Mouse (Mus musculus) MEL (cell line): Measurements from ENCODE around the gene Grem1. TPM values are rescaled to one million over a fixed set of nuclear protein-coding genes. Genes with fewer than 3 reads are reported as not detected.

Experiments
- DNase-seq: peaks from one replicate; pipeline ENCODE4 v3.0.0; 2011; ENCODE audit warnings: low read depth, low spot score
- H3K27ac ChIP-seq: 2 replicates; pipeline ENCODE4 v1.5.1; 2012; ENCODE audit warnings: low read depth, mild to moderate bottlenecking, control low read depth, low read length, moderate library complexity; ENCODE audit not compliant: control insufficient read depth
- H3K27me3 ChIP-seq, 2 experiments: fragments of 150-350 bp in 1 of 2; sonication (generic) in 1 of 2; 2 replicates each; pipeline ENCODE4 v1.6.1; 2012; ENCODE audit warnings: low read length in 2 of 2, mild to moderate bottlenecking in 2 of 2, improper control_type of control experiment in 1 of 2, moderate library complexity in 1 of 2; ENCODE audit not compliant: insufficient read depth in 2 of 2, control insufficient read depth in 1 of 2
- H3K36me3 ChIP-seq, 2 experiments: 2 replicates each; pipeline ENCODE4 v1.6.1; 2012 to 2014; ENCODE audit warnings: low read length in 2 of 2, improper control_type of control experiment in 1 of 2, inconsistent platforms in 1 of 2, mild to moderate bottlenecking in 1 of 2; ENCODE audit not compliant: insufficient read depth in 2 of 2, control insufficient read depth in 1 of 2
- H3K4me1 ChIP-seq, 2 experiments: fragments of 150-350 bp in 1 of 2; sonication (generic) in 1 of 2; 2 replicates each; pipeline ENCODE4 v1.6.1; 2012; ENCODE audit warnings: low read length in 2 of 2, improper control_type of control experiment in 1 of 2, mild to moderate bottlenecking in 1 of 2; ENCODE audit not compliant: insufficient read depth in 2 of 2, control insufficient read depth in 1 of 2
- H3K4me3 ChIP-seq, 2 experiments: fragments of 150-350 bp in 1 of 2; sonication (generic) in 1 of 2; 2 replicates each; pipeline ENCODE4 v1.5.1; 2012; ENCODE audit warnings: low read depth in 2 of 2, low read length in 2 of 2, mild to moderate bottlenecking in 2 of 2, moderate library complexity in 2 of 2, control low read depth in 1 of 2, improper control_type of control experiment in 1 of 2; ENCODE audit not compliant: control insufficient read depth in 1 of 2, insufficient read depth in 1 of 2
- H3K79me2 ChIP-seq: 2 replicates; pipeline ENCODE4 v1.6.1; 2012; ENCODE audit warnings: mild to moderate bottlenecking, low read length, moderate library complexity; ENCODE audit not compliant: control insufficient read depth, poor library complexity, insufficient read depth
- H3K9ac ChIP-seq: 2 replicates; pipeline ENCODE4 v1.6.1; 2012; ENCODE audit warnings: low read depth, mild to moderate bottlenecking, control low read depth, low read length, moderate library complexity; ENCODE audit not compliant: control insufficient read depth, poor library complexity, severe bottlenecking
- H3K9me3 ChIP-seq: fragments of 150-350 bp; sonication (generic); replicated peaks from 2 replicates; pipeline ENCODE4 v1.6.1; 2012; ENCODE audit warnings: mild to moderate bottlenecking, low read length, improper control_type of control experiment, moderate library complexity; ENCODE audit not compliant: insufficient read depth
- BHLHE40 ChIP-seq: IDR thresholded peaks from 2 replicates; pipeline ENCODE4 v1.6.1; 2012; ENCODE audit warnings: low read depth, mild to moderate bottlenecking, inconsistent platforms, low read length, improper control_type of control experiment, borderline replicate concordance
- CHD1 ChIP-seq: IDR thresholded peaks from 2 replicates; pipeline ENCODE4 v1.6.1; 2012; ENCODE audit warnings: low read depth, mild to moderate bottlenecking, inconsistent platforms, low read length, improper control_type of control experiment
- ETS1 ChIP-seq: IDR thresholded peaks from 2 replicates; pipeline ENCODE4 v1.6.1; 2012; ENCODE audit warnings: low read depth, mild to moderate bottlenecking, inconsistent platforms, low read length, improper control_type of control experiment, moderate library complexity
- GABPA ChIP-seq: IDR thresholded peaks from 2 replicates; pipeline ENCODE4 v1.6.1; 2012; ENCODE audit warnings: low read depth, mild to moderate bottlenecking, inconsistent platforms, low read length, improper control_type of control experiment, moderate library complexity
- NRF1 ChIP-seq: IDR thresholded peaks from 2 replicates; pipeline ENCODE4 v1.6.1; 2014; ENCODE audit warnings: low read depth, mild to moderate bottlenecking, inconsistent platforms, low read length, improper control_type of control experiment, moderate library complexity; ENCODE audit not compliant: poor library complexity, insufficient read depth, severe bottlenecking
- POLR2AphosphoS2 ChIP-seq: IDR thresholded peaks from 2 replicates; pipeline ENCODE4 v1.6.1; 2011; ENCODE audit warnings: low read length, improper control_type of control experiment
- UBTF ChIP-seq: IDR thresholded peaks from 2 replicates; pipeline ENCODE4 v1.6.1; 2012; ENCODE audit warnings: low read depth, mild to moderate bottlenecking, inconsistent platforms, low read length, improper control_type of control experiment, moderate library complexity, borderline replicate concordance; ENCODE audit not compliant: insufficient read depth
- USF2 ChIP-seq, 2 experiments: IDR thresholded peaks; 2 replicates each; pipeline ENCODE4 v1.6.1; 2011 to 2012; ENCODE audit warnings: improper control_type of control experiment in 2 of 2, low read length in 2 of 2, borderline replicate concordance in 1 of 2, inconsistent platforms in 1 of 2, low read depth in 1 of 2, mild to moderate bottlenecking in 1 of 2; ENCODE audit not compliant: insufficient read depth in 1 of 2
- ZC3H11A ChIP-seq: IDR thresholded peaks from 2 replicates; pipeline ENCODE4 v1.6.1; 2012; ENCODE audit warnings: low read depth, mild to moderate bottlenecking, inconsistent platforms, low read length, improper control_type of control experiment
- polyA plus RNA-seq, 2 experiments: library from polyadenylated mRNA; stranded (reverse) in 1 of 2; unstranded in 1 of 2; fragments of >175 nt in 1 of 2; fragments of >200 nt in 1 of 2; gene quantifications; 2 replicates each; pipeline versions ENCODE4 v1.2.1 to v1.2.4; 2012; ENCODE audit warnings: low replicate concordance in 2 of 2, low read depth in 1 of 2; ENCODE audit not compliant: insufficient read length in 2 of 2, insufficient read depth in 1 of 2, missing spikeins in 1 of 2
- total RNA-seq: library from RNA; depleted of rRNA; stranded (reverse); fragments of 300-350 nt; gene quantifications from 2 replicates; pipeline ENCODE4 v1.2.3, GENCODE M21; 2012

Grem1 gene
- total and polyA plus RNA-seq, 3 experiments: not detected

- Histone ChIP-seq H3K9ac (no peak overlapping the region), H3K79me2 (no peaks in the 10 kb centered on the region), H3K4me3 (no peak overlapping the region), H3K27me3 (no peaks in the 10 kb centered on the region), H3K4me1 (no peaks in the 10 kb centered on the region), H3K36me3 (no peaks in the 10 kb centered on the region), H3K9me3 (no peaks in the 10 kb centered on the region), H3K27ac (no peak overlapping the region)
- TF ChIP-seq USF2 (IDR thresholded peaks at IDR 0.05; ENCODE audit: borderline replicate concordance in 1 of 2, insufficient read depth in 1 of 2, low read depth in 1 of 2, low read length in 2 of 2): no peak
- no peak for TF ChIP-seq POLR2AphosphoS2
- TF ChIP-seq GABPA: no peak
- no peak for DNase-seq
Measured at GRCm38 (mm10) chr2:113757525-113758310, 728 bp downstream of the Grem1 start.

- Histone ChIP-seq H3K27me3 (no peaks in the 10 kb centered on the region), H3K4me3 (no peak overlapping the region), H3K36me3 (no peaks in the 10 kb centered on the region), H3K9ac (no peak overlapping the region), H3K4me1 (no peaks in the 10 kb centered on the region), H3K9me3 (no peaks in the 10 kb centered on the region), H3K79me2 (no peaks in the 10 kb centered on the region), H3K27ac (no peak overlapping the region)
- TF ChIP-seq UBTF (no peak), CHD1 (no peak), BHLHE40 (no peak), USF2 (IDR thresholded peaks at IDR 0.05; ENCODE audit: borderline replicate concordance in 1 of 2, insufficient read depth in 1 of 2, low read depth in 1 of 2, low read length in 2 of 2) (no peak), ETS1 (no peak), ZC3H11A (no peak)
- DNase-seq: no peak
Measured at GRCm38 (mm10) chr2:113756924-113757524, 1.4 kb downstream of the Grem1 start.

GRCm38 (mm10) chr2:113749721-113750120 lies 8.7 kb downstream of the Grem1 start:
- H3K27ac ChIP-seq: no peak overlapping the region
- no peaks in the 10 kb centered on the region for H3K79me2 ChIP-seq
- no peaks in the 10 kb centered on the region for H3K27me3 ChIP-seq
- TF ChIP-seq NRF1: no peak
- H3K9me3 ChIP-seq: no peaks in the 10 kb centered on the region
- H3K4me1 ChIP-seq: no peaks in the 10 kb centered on the region
- no peaks in the 10 kb centered on the region for H3K36me3 ChIP-seq
- no peak overlapping the region for H3K4me3 ChIP-seq
- no peak overlapping the region for H3K9ac ChIP-seq
- no peak for DNase-seq
